Mouse (Mus musculus) layer of hippocampus, adult 9-11 months (tissue): ENCODE results near the gene Kremen1.

ENCODE experiments used
- DNase-seq: peaks from one replicate; pipeline ENCODE4 v3.0.0; 2022

The Kremen1 gene

GRCm38 (mm10) chr11:5214483-5215040, 46.8 kb downstream of the Kremen1 start:
- no peak for DNase-seq

- DNase-seq: no peak
Measured at GRCm38 (mm10) chr11:5203054-5203453, 58.3 kb downstream of the Kremen1 start.

GRCm38 (mm10) chr11:5201799-5202680, 59.3 kb downstream of the Kremen1 start:
- no peak for DNase-seq

- no peak for DNase-seq
Measured at GRCm38 (mm10) chr11:5199879-5200278, 61.5 kb downstream of the Kremen1 start.

GRCm38 (mm10) chr11:5197068-5197467, 64.3 kb downstream of the Kremen1 start:
- DNase-seq: no peak

GRCm38 (mm10) chr11:5196583-5196982, 64.8 kb downstream of the Kremen1 start:
- DNase-seq: no peak

GRCm38 (mm10) chr11:5193576-5193881, 67.8 kb downstream of the Kremen1 start:
- no peak for DNase-seq

GRCm38 (mm10) chr11:5192840-5193575, 68.3 kb downstream of the Kremen1 start:
- DNase-seq: no peak

GRCm38 (mm10) chr11:5192084-5192516, 69.3 kb downstream of the Kremen1 start:
- no peak for DNase-seq

GRCm38 (mm10) chr11:5189239-5189933, 72.0 kb downstream of the Kremen1 start:
- peak; percentile 44 for DNase-seq

- no peak for DNase-seq
Measured at GRCm38 (mm10) chr11:5188170-5188569, 73.2 kb downstream of the Kremen1 start.

GRCm38 (mm10) chr11:5184832-5185231, 76.5 kb downstream of the Kremen1 start:
- no peak for DNase-seq

- no peak for DNase-seq
Measured at GRCm38 (mm10) chr11:5184250-5184649, 77.1 kb downstream of the Kremen1 start.

- no peak for DNase-seq
Measured at GRCm38 (mm10) chr11:5182870-5183269, 78.5 kb downstream of the Kremen1 start.

- peak; percentile 32 for DNase-seq
Measured at GRCm38 (mm10) chr11:5181850-5182404, 79.4 kb downstream of the Kremen1 start.

- DNase-seq: no peak
Measured at GRCm38 (mm10) chr11:5179391-5179790, 82.0 kb downstream of the Kremen1 start.

GRCm38 (mm10) chr11:5177171-5177570, 84.2 kb downstream of the Kremen1 start:
- DNase-seq: no peak

- no peak for DNase-seq
Measured at GRCm38 (mm10) chr11:5176685-5177084, 84.7 kb downstream of the Kremen1 start.

GRCm38 (mm10) chr11:5175866-5176265, 85.5 kb downstream of the Kremen1 start:
- no peak for DNase-seq

GRCm38 (mm10) chr11:5175141-5175540, 86.2 kb downstream of the Kremen1 start:
- no peak for DNase-seq

- no peak for DNase-seq
Measured at GRCm38 (mm10) chr11:5172861-5173260, 88.5 kb downstream of the Kremen1 start.

GRCm38 (mm10) chr11:5167311-5167710, 94.0 kb downstream of the Kremen1 start:
- DNase-seq: peak; percentile 52

GRCm38 (mm10) chr11:5165471-5165916, 95.9 kb downstream of the Kremen1 start:
- DNase-seq: peak; percentile 83
